Mouse (Mus musculus): ENCODE measurements around the gene Hyal4. TPM values are rescaled to one million over a fixed set of nuclear protein-coding genes. Genes with fewer than 3 reads are reported as not detected.

Hyal4 gene
- polyA plus RNA-seq (2015; fragmentation: Nextera tagmentation; extraction: Ambion mirVana), result not detected in 2 replicates

DNA sequence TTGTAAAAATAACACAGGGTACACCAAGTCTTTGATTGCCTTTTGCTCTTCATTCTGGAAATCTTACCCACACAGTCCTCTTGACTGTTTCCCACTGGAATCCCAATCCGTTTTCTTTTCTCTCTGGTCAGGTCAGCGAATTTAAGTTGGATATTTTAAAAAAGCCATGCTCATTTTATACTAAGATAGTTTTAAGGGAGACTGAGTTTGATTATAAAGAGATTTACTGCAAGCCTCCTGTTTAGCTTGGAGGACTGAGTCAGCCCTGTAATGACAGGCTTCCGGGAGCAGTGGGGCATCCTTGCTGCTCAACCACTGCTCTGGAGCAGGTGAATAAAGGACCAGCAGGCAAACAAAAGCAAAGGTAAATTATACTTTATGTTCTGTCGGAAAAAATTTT, at the start of gene Hyal4:
Gene Hyal4, plus strand, starts transcription at position 301 of the 400 bp plus-strand sequence.
- H3K9me3 ChIP-seq (ENCODE audit: control insufficient read depth, low read length), result no peaks in the 10 kb centered on the region
- no peak within 1 kb of the TSS for H3K9ac ChIP-seq (ENCODE audit: low read depth, low read length)
- H3K4me1 ChIP-seq (ENCODE audit: control insufficient read depth, insufficient read depth, low read depth, low read length), result no peaks in the 10 kb centered on the region
- H3K36me3 ChIP-seq (ENCODE audit: control insufficient read depth, insufficient read depth, low read length), result no peaks in the 10 kb centered on the region
- no peak for ATAC-seq
- 84% methylated on average over 4 of the region's 4 CpGs for WGBS
- no peaks in the 10 kb centered on the region for H3K27me3 ChIP-seq (replicated peaks; ENCODE audit: control insufficient read depth, insufficient read depth, low read length)
- no peak within 1 kb of the TSS for H3K4me3 ChIP-seq (ENCODE audit: low read length)
- no peak within 1 kb of the TSS for H3K4me2 ChIP-seq (ENCODE audit: low read length)
- no peak within 1 kb of the TSS for H3K27ac ChIP-seq (ENCODE audit: low read depth, low read length)

DNA sequence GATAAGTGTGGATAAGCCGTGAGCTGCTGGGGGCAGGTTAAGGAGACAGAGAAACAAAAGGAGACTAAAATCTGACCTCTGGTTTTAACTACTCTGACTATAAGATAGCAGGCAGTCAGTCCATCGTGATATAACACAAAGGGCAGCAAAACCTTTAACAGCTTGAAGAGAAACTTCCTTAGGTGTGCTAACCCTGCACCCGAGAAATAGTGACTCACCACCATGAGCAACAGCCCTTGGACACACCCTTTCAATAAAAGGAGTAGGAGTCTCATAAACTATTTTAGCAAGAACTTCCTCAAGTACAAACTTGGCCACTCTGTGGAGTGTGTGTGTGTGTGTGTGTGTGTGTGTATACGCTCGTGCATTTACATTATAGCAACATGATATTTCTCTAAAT, 41.0 kb upstream of the Hyal4 start:
- Histone ChIP-seq H3K36me3 (ENCODE audit: control insufficient read depth, insufficient read depth, low read length) (no peaks in the 10 kb centered on the region), H3K27ac (ENCODE audit: low read depth, low read length) (no peak overlapping the region), H3K9ac (ENCODE audit: low read depth, low read length) (no peak overlapping the region), H3K27me3 (replicated peaks; ENCODE audit: control insufficient read depth, insufficient read depth, low read length) (no peaks in the 10 kb centered on the region), H3K4me3 (ENCODE audit: low read length) (no peak overlapping the region), H3K4me1 (ENCODE audit: control insufficient read depth, insufficient read depth, low read depth, low read length) (no peaks in the 10 kb centered on the region), H3K9me3 (ENCODE audit: control insufficient read depth, low read length) (no peaks in the 10 kb centered on the region), H3K4me2 (ENCODE audit: low read length) (no peak overlapping the region)
- WGBS, result 90% methylated on average over 5 of the region's 5 CpGs
- ATAC-seq, result no peak

DNA sequence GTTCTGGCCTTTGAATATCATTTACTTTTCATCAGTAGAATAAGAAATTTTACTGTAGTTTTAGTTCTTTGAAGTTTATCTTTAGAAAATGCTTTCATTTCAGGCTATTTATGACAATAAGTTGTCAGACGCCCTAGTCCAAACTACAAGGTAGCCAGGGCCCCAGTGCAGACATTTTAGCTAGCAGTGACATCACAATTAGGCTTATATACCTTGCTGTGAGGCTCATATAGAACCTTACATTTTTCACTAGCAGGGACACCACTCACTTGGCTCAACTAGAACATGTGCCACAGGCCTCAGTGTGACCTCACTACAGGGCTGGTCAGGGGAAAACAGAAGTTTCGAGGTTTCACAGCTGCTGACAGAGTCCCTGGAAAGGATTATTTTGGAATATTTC, 40.6 kb upstream of the Hyal4 start:
- H3K27me3 ChIP-seq (replicated peaks; ENCODE audit: control insufficient read depth, insufficient read depth, low read length), result no peaks in the 10 kb centered on the region
- H3K4me1 ChIP-seq (ENCODE audit: control insufficient read depth, insufficient read depth, low read depth, low read length), result no peaks in the 10 kb centered on the region
- no peak overlapping the region for H3K4me2 ChIP-seq (ENCODE audit: low read length)
- no peak for ATAC-seq
- no peak overlapping the region for H3K27ac ChIP-seq (ENCODE audit: low read depth, low read length)
- WGBS, result 72% methylated on average over 2 of the region's 2 CpGs
- H3K9ac ChIP-seq (ENCODE audit: low read depth, low read length), result no peak overlapping the region
- no peaks in the 10 kb centered on the region for H3K36me3 ChIP-seq (ENCODE audit: control insufficient read depth, insufficient read depth, low read length)
- no peaks in the 10 kb centered on the region for H3K9me3 ChIP-seq (ENCODE audit: control insufficient read depth, low read length)
- H3K4me3 ChIP-seq (ENCODE audit: low read length), result no peak overlapping the region

DNA sequence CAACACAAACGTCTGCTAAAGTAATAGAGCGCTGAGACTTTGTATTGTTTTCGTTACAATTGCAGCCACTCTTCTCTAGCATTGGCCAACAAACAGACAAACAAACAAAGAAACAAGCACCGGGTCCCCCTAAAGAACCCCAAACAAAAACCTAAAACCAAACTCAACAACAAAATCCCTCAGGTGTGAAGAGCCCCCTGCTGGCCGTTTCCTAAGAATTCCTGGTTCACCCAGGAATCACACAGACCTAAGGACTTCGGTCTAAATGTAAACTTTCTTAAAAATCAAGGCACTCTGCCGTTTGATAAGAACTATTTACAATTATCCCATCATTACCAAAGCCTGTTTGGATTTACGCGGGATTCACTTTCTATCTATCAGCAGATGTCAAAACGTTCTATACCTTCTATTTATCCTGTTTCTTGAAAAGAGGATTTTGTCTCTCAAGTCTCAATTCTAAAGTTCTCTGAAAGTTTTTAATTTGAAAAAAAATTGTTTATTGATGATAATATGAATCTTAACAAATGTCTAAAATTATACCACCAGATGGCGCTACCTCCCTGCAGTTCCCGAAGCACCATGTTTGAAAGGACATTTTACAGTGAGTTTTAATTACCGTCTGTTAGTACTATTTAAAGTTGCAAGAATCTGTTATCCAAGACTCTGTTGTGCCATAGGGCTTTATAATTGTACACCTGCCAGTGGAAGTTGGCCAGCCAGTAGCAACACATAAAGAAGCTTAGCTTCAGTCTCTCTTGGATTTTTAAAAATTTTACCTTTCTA, 26.6 kb upstream of the Hyal4 start:
- H3K36me3 ChIP-seq (ENCODE audit: control insufficient read depth, insufficient read depth, low read length), result no peaks in the 10 kb centered on the region
- H3K27ac ChIP-seq (ENCODE audit: low read depth, low read length), result no peak overlapping the region
- no peaks in the 10 kb centered on the region for H3K4me1 ChIP-seq (ENCODE audit: control insufficient read depth, insufficient read depth, low read depth, low read length)
- no peak overlapping the region for H3K4me2 ChIP-seq (ENCODE audit: low read length)
- H3K9me3 ChIP-seq (ENCODE audit: control insufficient read depth, low read length), result no peaks in the 10 kb centered on the region
- peak; percentile 54; the same call in 1 of the 2 replicates for ATAC-seq
- 0 out of 2 replicates have a peak, but pooled peaks cover 2% of the 10 kb centered on the region for H3K27me3 ChIP-seq (replicated peaks; ENCODE audit: control insufficient read depth, insufficient read depth, low read length)
- no peak overlapping the region for H3K4me3 ChIP-seq (ENCODE audit: low read length)
- H3K9ac ChIP-seq (ENCODE audit: low read depth, low read length), result no peak overlapping the region
- 33% methylated on average over 13 of the region's 13 CpGs for WGBS

DNA sequence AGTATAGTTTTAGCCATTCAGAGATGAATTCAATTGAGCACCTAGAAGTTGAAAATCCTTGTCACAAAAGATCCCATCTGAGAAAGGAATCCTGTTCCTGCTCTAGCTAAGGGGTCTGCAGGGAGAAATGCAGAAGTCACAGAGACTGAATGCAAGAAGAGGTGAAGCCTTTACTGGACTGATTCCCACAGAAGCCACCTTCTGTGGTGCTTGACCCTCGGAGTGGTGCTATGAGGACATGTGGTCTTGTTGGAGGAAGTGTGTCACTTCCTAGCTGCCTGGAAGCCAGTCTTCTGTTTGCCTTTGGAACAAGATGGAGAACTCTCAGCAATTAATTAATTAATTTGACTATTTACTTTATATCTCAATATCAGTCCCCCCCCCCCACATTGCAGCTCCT, 20.0 kb upstream of the Hyal4 start:
- Histone ChIP-seq H3K9ac (ENCODE audit: low read depth, low read length) (no peak overlapping the region), H3K4me2 (ENCODE audit: low read length) (no peak overlapping the region)

DNA sequence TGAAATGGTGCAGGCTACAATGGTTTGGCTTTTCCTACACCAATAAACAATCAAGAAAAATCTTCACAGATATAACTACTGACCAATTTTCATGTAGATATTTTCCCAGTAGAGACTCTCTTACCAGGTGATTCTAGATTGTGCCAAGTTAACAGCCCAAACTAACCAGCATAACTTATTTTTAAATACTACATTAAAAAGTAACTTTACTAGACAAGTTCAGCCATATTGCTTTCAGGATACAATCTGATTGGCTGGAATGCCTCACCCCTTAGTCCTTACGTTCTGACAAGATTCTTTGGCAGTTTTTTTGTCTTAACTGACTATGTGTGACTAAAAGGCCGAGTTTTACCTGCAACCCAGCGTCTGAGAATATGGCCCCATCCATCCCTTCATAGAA, 15.2 kb upstream of the Hyal4 start, which contains the start of gene Hyal6:
Gene Hyal6, plus strand, starts transcription at position 301 of the 400 bp plus-strand sequence.
- Histone ChIP-seq H3K9me3 (ENCODE audit: control insufficient read depth, low read length) (no peaks in the 10 kb centered on the region), H3K4me2 (ENCODE audit: low read length) (no peak within 1 kb of the TSS), H3K27ac (ENCODE audit: low read depth, low read length) (no peak within 1 kb of the TSS), H3K9ac (ENCODE audit: low read depth, low read length) (no peak within 1 kb of the TSS), H3K27me3 (replicated peaks; ENCODE audit: control insufficient read depth, insufficient read depth, low read length) (no peaks in the 10 kb centered on the region), H3K4me3 (ENCODE audit: low read length) (no peak within 1 kb of the TSS), H3K36me3 (ENCODE audit: control insufficient read depth, insufficient read depth, low read length) (no peaks in the 10 kb centered on the region), H3K4me1 (ENCODE audit: control insufficient read depth, insufficient read depth, low read depth, low read length) (no peaks in the 10 kb centered on the region)
- 92% methylated on average over 3 of the region's 3 CpGs for WGBS
- ATAC-seq, result no peak

More for the DNA sequence above, 20.0 kb upstream of the Hyal4 start:
- no peaks in the 10 kb centered on the region for H3K4me1 ChIP-seq (ENCODE audit: control insufficient read depth, insufficient read depth, low read depth, low read length)
- 91% methylated on average over 1 of the region's 1 CpGs for WGBS
- H3K27me3 ChIP-seq (replicated peaks; ENCODE audit: control insufficient read depth, insufficient read depth, low read length), result no peaks in the 10 kb centered on the region
- H3K36me3 ChIP-seq (ENCODE audit: control insufficient read depth, insufficient read depth, low read length), result no peaks in the 10 kb centered on the region
- no peak overlapping the region for H3K27ac ChIP-seq (ENCODE audit: low read depth, low read length)
- ATAC-seq, result no peak
- no peak overlapping the region for H3K4me3 ChIP-seq (ENCODE audit: low read length)
- no peaks in the 10 kb centered on the region for H3K9me3 ChIP-seq (ENCODE audit: control insufficient read depth, low read length)

DNA sequence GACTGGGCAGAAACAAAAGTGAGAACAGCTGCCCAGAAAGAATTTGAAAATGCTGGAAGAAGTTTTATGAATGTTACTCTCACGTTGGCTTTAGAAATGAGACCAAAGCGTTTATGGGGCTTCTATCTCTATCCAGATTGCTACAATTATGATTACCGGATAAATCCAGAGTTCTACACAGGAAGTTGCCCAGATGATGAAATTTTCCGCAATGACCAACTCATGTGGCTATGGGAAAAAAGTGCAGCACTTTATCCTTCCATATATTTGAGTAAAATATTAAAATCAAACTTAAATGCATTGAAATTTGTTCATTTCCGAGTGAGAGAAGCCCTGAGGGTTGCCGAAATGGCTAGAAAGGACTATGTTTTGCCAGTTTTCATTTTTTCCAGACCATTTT, 13.6 kb upstream of the Hyal4 start:
- Histone ChIP-seq H3K9me3 (ENCODE audit: control insufficient read depth, low read length) (no peaks in the 10 kb centered on the region), H3K4me1 (ENCODE audit: control insufficient read depth, insufficient read depth, low read depth, low read length) (no peaks in the 10 kb centered on the region), H3K36me3 (ENCODE audit: control insufficient read depth, insufficient read depth, low read length) (no peaks in the 10 kb centered on the region), H3K4me2 (ENCODE audit: low read length) (no peak overlapping the region), H3K4me3 (ENCODE audit: low read length) (no peak overlapping the region), H3K27ac (ENCODE audit: low read depth, low read length) (no peak overlapping the region), H3K9ac (ENCODE audit: low read depth, low read length) (no peak overlapping the region), H3K27me3 (replicated peaks; ENCODE audit: control insufficient read depth, insufficient read depth, low read length) (no peaks in the 10 kb centered on the region)
- 90% methylated on average over 6 of the region's 6 CpGs for whole genome bisulfite sequencing
- ATAC-seq, result no peak

DNA sequence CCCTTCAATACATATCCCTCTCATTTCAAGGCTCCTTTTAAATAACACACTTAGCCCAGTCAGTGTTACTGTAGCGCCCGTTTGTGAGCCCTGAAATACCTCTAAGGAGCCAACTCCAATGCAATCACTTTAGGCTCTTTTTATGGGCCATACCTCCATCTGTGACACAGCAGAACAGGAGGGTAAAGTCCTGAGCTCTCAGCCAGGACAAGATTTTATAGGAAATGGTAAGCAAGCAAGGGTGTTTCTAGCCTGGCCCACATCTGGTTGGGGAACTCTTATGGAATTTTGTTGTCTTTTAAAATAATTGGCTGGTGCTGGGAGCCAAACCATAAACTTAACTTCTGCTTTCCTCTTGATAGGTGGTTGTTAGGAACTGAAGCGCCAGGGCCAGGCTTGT, 11.2 kb downstream of the Hyal4 start:
- Histone ChIP-seq H3K9me3 (ENCODE audit: control insufficient read depth, low read length) (no peaks in the 10 kb centered on the region; the same call in 1 of the 2 replicates), H3K4me1 (ENCODE audit: control insufficient read depth, insufficient read depth, low read depth, low read length) (no peaks in the 10 kb centered on the region), H3K36me3 (ENCODE audit: control insufficient read depth, insufficient read depth, low read length) (no peaks in the 10 kb centered on the region), H3K9ac (ENCODE audit: low read depth, low read length) (no peak overlapping the region), H3K27me3 (replicated peaks; ENCODE audit: control insufficient read depth, insufficient read depth, low read length) (no peaks in the 10 kb centered on the region), H3K4me3 (ENCODE audit: low read length) (no peak overlapping the region), H3K4me2 (ENCODE audit: low read length) (no peak overlapping the region), H3K27ac (ENCODE audit: low read depth, low read length) (no peak overlapping the region)
- 95% methylated on average over 3 of the region's 3 CpGs for WGBS
- no peak for ATAC-seq

DNA sequence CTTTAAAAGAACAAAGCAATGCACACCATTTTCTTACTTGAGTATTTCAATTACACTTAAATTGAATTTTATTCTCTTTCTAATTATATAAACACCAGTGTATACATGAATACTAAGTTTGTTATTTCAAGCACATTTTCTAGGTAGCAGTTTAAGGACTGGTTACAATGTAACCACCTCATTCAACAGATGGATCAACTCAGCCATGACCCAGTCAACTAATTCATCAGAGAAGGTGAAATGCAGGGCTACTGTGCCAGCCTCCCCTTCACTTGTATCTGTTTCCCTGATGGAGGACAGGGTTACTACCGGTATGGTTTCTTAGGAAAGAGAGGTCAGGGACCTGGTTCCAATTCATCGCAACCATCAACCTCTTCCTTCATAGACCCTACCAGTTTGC, 18.1 kb downstream of the Hyal4 start:
- Histone ChIP-seq H3K27me3 (replicated peaks; ENCODE audit: control insufficient read depth, insufficient read depth, low read length) (no peaks in the 10 kb centered on the region), H3K4me1 (ENCODE audit: control insufficient read depth, insufficient read depth, low read depth, low read length) (no peaks in the 10 kb centered on the region), H3K9ac (ENCODE audit: low read depth, low read length) (no peak overlapping the region), H3K36me3 (ENCODE audit: control insufficient read depth, insufficient read depth, low read length) (no peaks in the 10 kb centered on the region), H3K27ac (ENCODE audit: low read depth, low read length) (no peak overlapping the region), H3K4me3 (ENCODE audit: low read length) (no peak overlapping the region), H3K4me2 (ENCODE audit: low read length) (no peak overlapping the region), H3K9me3 (ENCODE audit: control insufficient read depth, low read length) (no peaks in the 10 kb centered on the region)
- ATAC-seq, result no peak
- 89% methylated on average over 2 of the region's 2 CpGs for WGBS
